Mouse (Mus musculus): ENCODE measurements around the gene 4930404H24Rik. TPM values are rescaled to one million over a fixed set of nuclear protein-coding genes. Genes with fewer than 3 reads are reported as not detected.

The 4930404H24Rik gene
- total RNA-seq, 1 experiment from 2014 or later = not detected

GRCm38 (mm10) chr2:153499154-153499553 lies 6.6 kb downstream of the 4930404H24Rik start:
- no peak for ATAC-seq (replicated peaks; ENCODE audit: insufficient number of reproducible peaks, low FRiP score, low TSS enrichment, poor library complexity, severe bottlenecking)

DNA sequence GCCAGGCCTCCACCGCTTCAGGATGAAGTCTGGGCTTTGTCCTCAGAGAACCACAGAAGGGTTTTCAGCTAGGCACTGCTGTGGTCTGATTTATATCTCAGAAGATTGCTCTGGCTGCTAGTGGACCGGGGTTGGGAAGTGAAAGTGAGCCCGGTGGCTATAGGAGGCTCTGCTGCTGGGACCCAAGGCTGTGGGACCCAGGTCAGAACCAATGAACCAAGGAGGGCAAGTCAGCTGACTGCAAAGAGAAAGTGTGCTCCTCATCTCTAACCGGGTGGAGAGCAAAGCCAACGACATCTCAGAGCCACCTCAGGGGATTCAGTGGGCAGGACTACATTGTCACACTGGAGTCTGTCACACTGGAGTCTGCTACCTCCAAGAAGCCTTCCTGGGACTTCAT lies 13.8 kb downstream of the 4930404H24Rik start:
- ATAC-seq (replicated peaks; ENCODE audit: insufficient number of reproducible peaks, low FRiP score, low TSS enrichment, poor library complexity, severe bottlenecking) = no peak

GRCm38 (mm10) chr2:153507969-153508368 lies 15.4 kb downstream of the 4930404H24Rik start:
- ATAC-seq (replicated peaks; ENCODE audit: insufficient number of reproducible peaks, low FRiP score, low TSS enrichment, poor library complexity, severe bottlenecking) = no peak

DNA sequence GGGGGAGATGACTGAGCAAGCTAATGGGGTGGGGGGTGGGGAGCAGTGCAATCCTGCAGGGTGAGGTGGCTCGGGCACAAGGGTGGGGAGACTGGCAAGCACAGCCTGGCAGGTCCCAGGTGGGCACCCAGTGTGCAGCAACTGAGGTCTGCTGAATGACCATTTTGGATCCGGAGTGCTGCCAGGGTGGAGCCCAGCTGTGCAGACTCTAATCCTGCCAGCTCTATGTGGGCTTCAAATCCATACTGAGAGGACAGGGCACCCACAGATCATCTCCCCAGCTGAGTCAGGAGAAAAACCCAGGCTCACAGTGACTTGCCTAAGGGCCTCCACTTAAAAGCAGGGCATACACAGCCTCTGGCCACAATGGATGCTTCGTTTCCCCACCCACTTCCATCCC lies 15.8 kb downstream of the 4930404H24Rik start:
- ATAC-seq (replicated peaks; ENCODE audit: insufficient number of reproducible peaks, low FRiP score, low TSS enrichment, poor library complexity, severe bottlenecking) = no peak

DNA sequence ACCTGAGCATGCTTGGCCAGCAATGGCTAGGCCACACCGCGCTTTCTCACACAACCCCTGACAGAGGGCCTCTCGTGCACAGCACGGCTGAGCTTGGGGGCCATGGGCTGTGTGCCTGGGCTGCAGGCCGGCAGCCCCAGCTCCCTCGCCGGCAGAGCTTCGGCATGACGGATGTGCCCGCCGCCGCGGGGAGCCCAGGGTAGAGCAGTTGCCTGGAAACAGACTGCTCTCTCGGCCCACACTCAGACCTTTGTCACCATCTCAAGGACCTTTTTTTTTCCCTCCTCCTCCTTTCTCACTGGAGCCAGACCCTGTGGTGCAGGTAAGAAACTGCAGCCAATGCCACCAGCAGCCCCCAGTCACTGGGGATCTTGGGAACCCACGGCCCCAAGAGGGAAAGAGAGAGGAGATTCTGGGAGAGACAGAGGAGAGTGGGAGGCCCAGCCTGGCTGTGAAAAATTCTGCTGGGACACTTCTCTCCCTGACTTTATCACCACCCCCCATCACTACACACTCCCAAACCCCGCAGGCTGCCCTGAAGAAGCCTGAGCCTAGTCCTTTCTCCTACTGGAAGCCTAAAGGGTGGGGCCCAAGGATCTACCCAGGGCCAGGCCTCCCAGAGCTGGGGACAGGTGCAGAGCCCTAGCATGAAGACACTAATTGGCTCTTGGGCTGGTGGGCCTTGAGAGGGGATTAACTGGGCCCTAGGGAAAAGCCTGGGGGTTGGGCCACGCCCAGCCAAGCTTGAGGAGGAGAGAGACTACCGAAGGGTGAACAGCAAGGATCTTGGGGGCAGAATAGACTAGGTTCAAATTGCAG lies 16.8 kb downstream of the 4930404H24Rik start:
- no peak for ATAC-seq (replicated peaks; ENCODE audit: insufficient number of reproducible peaks, low FRiP score, low TSS enrichment, poor library complexity, severe bottlenecking)

DNA sequence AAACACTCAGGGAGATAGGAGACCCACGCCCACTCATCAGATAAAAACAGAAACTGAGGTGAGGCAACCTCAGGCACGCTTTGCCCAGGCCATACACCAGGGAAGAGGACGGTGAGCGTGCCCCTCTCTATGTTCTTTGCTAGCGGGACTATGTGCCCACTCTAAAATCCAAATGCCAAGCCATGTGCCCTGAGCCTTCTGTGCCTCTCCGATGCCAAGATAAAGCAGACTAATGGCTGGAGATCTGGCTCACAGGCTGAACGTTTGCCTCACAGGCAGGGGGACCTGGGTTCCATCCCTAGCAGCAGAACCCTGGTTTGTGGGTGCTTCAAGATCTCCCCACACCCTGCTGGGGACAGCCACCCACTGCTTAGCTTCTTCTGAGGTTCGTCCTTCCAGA lies 17.5 kb downstream of the 4930404H24Rik start:
- no peak for ATAC-seq (replicated peaks; ENCODE audit: insufficient number of reproducible peaks, low FRiP score, low TSS enrichment, poor library complexity, severe bottlenecking)

- ATAC-seq (replicated peaks; ENCODE audit: insufficient number of reproducible peaks, low FRiP score, low TSS enrichment, poor library complexity, severe bottlenecking) = no peak
Measured at GRCm38 (mm10) chr2:153511562-153511961, 19.0 kb downstream of the 4930404H24Rik start.

GRCm38 (mm10) chr2:153512416-153513323 lies 20.1 kb downstream of the 4930404H24Rik start:
- no peak for ATAC-seq (replicated peaks; ENCODE audit: insufficient number of reproducible peaks, low FRiP score, low TSS enrichment, poor library complexity, severe bottlenecking)

GRCm38 (mm10) chr2:153513983-153514382 lies 21.4 kb downstream of the 4930404H24Rik start:
- ATAC-seq (replicated peaks; ENCODE audit: insufficient number of reproducible peaks, low FRiP score, low TSS enrichment, poor library complexity, severe bottlenecking) = no peak

- ATAC-seq (replicated peaks; ENCODE audit: insufficient number of reproducible peaks, low FRiP score, low TSS enrichment, poor library complexity, severe bottlenecking) = no peak
Measured at GRCm38 (mm10) chr2:153514497-153515380, 22.1 kb downstream of the 4930404H24Rik start.

DNA sequence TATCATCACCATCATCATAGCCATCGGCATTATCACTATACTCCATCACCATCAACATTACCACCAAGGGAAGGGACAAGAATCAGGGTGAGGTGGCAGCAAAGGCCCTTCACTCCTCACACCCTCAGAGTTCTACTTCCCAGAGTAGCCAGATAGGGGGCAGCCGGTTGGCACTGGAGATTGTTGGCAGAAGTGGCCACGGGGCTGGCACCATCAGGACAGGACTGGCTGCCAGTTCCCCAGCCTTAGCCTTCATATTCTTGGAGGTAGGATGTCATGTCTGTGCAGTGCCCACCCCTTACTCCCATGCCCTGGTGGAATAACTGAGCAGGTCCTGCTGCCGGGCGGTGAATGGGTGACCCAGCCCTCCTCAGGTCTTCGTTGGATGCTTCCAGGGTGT lies 23.0 kb downstream of the 4930404H24Rik start:
- ATAC-seq (replicated peaks; ENCODE audit: insufficient number of reproducible peaks, low FRiP score, low TSS enrichment, poor library complexity, severe bottlenecking) = no peak

GRCm38 (mm10) chr2:153516961-153517360 lies 24.4 kb downstream of the 4930404H24Rik start:
- ATAC-seq (replicated peaks; ENCODE audit: insufficient number of reproducible peaks, low FRiP score, low TSS enrichment, poor library complexity, severe bottlenecking) = no peak

DNA sequence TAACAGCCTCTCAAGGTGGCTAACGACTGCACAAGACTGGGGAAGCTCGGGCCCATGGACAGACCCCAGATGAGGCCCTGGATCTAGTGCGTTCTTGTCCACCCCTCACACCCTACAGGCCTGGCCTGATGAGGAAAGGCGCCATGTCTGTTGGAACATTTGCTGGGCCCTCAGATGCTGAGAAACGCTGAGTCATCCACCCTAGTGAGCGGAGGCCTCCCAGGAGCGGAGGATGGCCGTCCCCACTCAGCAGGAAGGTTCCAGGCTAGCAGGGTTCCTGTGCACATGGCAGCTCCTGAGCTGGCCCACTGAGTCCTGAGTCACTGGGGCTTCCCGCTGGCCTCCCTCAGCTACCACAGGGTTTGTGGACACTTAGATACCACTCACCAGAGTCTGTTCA lies 27.5 kb downstream of the 4930404H24Rik start:
- no peak for ATAC-seq (replicated peaks; ENCODE audit: insufficient number of reproducible peaks, low FRiP score, low TSS enrichment, poor library complexity, severe bottlenecking)

GRCm38 (mm10) chr2:153522270-153522669 lies 29.7 kb downstream of the 4930404H24Rik start:
- ATAC-seq (replicated peaks; ENCODE audit: insufficient number of reproducible peaks, low FRiP score, low TSS enrichment, poor library complexity, severe bottlenecking) = no peak

- no peak for ATAC-seq (replicated peaks; ENCODE audit: insufficient number of reproducible peaks, low FRiP score, low TSS enrichment, poor library complexity, severe bottlenecking)
Measured at GRCm38 (mm10) chr2:153523143-153523542, 30.6 kb downstream of the 4930404H24Rik start.

- ATAC-seq (replicated peaks; ENCODE audit: insufficient number of reproducible peaks, low FRiP score, low TSS enrichment, poor library complexity, severe bottlenecking) = no peak
Measured at GRCm38 (mm10) chr2:153523656-153524055, 31.1 kb downstream of the 4930404H24Rik start.

- no peak for ATAC-seq (replicated peaks; ENCODE audit: insufficient number of reproducible peaks, low FRiP score, low TSS enrichment, poor library complexity, severe bottlenecking)
Measured at GRCm38 (mm10) chr2:153524727-153525126, 32.1 kb downstream of the 4930404H24Rik start.

DNA sequence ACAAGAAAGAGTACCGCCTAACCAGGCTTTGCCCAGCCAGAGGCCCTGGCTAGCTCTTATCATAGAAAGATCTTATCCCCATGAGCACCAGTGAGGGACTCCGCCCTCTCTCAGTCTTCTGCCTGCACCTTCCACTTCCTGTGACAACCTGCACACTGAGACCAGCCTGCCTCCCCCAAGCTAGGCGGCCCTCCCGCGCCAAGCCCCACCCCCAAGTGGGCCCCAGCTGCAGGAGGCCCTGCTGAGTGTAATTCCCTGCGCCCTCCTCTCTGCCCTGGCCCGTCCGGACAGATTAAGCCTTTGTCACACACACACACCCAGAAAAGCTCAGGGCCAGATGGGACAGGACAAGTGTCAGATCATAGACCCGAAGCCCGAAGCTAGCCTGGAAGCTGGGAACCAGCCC lies 33.3 kb downstream of the 4930404H24Rik start:
- ATAC-seq (replicated peaks; ENCODE audit: insufficient number of reproducible peaks, low FRiP score, low TSS enrichment, poor library complexity, severe bottlenecking) = no peak

Data from monocyte, adult 5-6 weeks (primary cell).